Mouse (Mus musculus) E14TG2a.4 (cell line): ENCODE results near the gene Mical1.

Experiments used
- H3K27me3 ChIP-seq: 2 replicates; pipeline ENCODE4 v1.6.1; 2014; ENCODE audit warnings: low read length, control low read depth; ENCODE audit not compliant: insufficient read depth
- H3K36me3 ChIP-seq: 2 replicates; pipeline ENCODE4 v1.6.1; 2014; ENCODE audit warnings: low read length, control low read depth; ENCODE audit not compliant: insufficient read depth
- H3K4me1 ChIP-seq: replicated peaks from 2 replicates; pipeline ENCODE4 v1.6.1; 2014; ENCODE audit warnings: low read depth, low read length, control low read depth
- H3K4me3 ChIP-seq: replicated peaks from 2 replicates; pipeline ENCODE4 v1.5.1; 2014; ENCODE audit warnings: mild to moderate bottlenecking, low read length
- H3K9me3 ChIP-seq: 2 replicates; pipeline ENCODE4 v1.6.1; 2014; ENCODE audit warnings: low read length, control low read depth
- CTCF ChIP-seq: conservative IDR thresholded peaks from 2 replicates; pipeline ENCODE4 v1.5.1; 2014; ENCODE audit warnings: low read length
- NANOG ChIP-seq: IDR thresholded peaks from 2 replicates; pipeline ENCODE4 v1.6.1; 2014; ENCODE audit warnings: borderline replicate concordance, low read length, mixed read lengths
- POU5F1 ChIP-seq: IDR thresholded peaks from 2 replicates; pipeline ENCODE4 v1.6.1; 2014; ENCODE audit warnings: low read length, borderline replicate concordance

Mical1 gene

DNA sequence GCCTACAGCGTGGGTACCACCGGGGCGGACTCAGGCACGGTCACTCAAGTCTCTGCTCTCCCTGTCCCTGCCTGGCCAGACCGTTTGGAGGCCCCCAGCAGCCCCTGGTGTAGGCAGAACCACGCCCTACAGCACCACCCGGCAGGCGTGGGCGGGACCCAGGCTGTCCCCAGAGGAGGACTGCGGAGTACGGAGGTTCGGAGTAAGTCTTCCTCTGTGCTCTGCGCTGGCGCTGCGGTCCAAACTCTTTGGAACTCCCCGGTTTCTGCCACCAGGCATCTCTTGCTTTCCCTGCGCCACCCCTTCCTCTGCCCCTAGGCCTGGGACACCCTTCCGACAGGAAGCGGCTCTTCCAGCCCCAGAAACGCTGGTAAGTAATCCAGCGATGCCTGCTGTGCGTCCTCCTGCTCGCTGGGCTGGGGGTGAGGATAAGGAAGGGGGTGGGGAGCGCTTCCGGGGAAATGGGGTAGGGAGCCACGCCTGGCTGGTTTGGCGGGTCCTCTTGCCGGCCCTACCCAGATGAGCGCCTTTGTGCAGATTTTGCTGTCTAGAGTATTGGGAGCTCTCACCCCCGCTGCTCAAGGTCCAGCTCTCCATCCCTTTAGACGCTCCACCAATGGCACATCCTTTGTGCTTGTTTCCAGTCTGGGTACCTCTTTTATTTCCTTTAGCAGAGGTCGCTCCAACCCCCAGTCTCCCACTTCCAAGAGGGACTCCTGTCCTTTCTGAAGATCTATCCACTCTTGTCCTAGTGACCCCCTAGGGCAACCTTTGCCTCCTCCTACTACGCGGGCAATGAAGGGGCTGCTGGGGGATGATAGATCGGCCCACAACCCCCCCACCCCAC lies at the start of gene Mical1:
Gene Mical1, plus strand, starts transcription at position 144 of the 847 bp plus-strand sequence.
- Histone ChIP-seq H3K4me1 (peaks cover 93% of the 10 kb centered on the region), H3K4me3 (peak within 1 kb of the TSS; percentile 87), H3K9me3 (no peaks in the 10 kb centered on the region), H3K27me3 (no peaks in the 10 kb centered on the region), H3K36me3 (peaks cover 31% of the 10 kb centered on the region)
- TF ChIP-seq CTCF, result no peak

DNA sequence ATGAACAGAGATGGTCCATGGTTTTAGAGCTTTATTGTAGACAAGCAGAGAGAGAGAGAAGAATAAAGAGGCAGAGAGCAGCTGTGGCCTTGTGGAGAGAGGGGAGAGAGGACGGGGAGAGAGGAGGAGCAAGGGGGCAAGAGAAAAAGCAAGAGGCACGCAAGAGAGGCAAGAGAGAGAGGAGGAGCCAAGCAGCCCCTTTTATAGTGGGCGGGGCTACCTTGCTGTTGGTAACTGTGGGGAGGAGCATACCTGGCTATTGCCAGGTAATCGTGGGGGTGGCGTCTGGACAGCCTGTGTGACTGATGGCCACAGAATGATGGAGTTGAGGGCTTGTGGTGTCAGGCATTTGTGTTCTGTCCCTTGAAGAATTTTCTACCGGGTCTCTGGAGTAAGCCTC lies 49.7 kb upstream of the Mical1 start:
- H3K27me3 ChIP-seq, result no peaks in the 10 kb centered on the region
- peak overlapping the region; percentile 72 for H3K4me3 ChIP-seq
- TF ChIP-seq CTCF (no peak), NANOG (no peak), POU5F1 (no peak)
- H3K4me1 ChIP-seq, result peaks cover 19% of the 10 kb centered on the region
- H3K9me3 ChIP-seq, result no peaks in the 10 kb centered on the region
- H3K36me3 ChIP-seq, result no peaks in the 10 kb centered on the region

DNA sequence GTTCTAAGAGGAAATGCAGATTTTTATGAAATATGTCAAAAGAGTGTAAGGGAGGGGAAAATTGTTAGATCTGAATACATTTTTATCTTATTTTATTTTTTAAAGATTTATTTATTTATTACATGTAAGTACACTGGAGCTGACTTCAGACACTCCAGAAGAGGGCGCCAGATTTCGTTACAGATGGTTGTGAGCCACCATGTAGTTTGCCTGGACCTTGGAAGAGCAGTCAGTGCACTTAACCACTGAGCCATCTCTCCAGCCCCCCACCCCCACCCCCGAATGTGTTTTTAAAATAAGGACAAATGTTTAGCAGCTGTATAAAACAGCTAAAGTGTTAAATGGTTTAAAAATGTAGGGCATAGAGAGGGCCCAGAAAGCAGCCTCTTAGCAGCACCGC lies 41.5 kb upstream of the Mical1 start:
- TF ChIP-seq POU5F1 (no peak), CTCF (peak; percentile 52)
- H3K9me3 ChIP-seq, result no peaks in the 10 kb centered on the region
- H3K27me3 ChIP-seq, result no peaks in the 10 kb centered on the region
- no peaks in the 10 kb centered on the region for H3K36me3 ChIP-seq
- H3K4me1 ChIP-seq, result peaks cover 42% of the 10 kb centered on the region
- peak overlapping the region; percentile 26; the same call in 1 of the 2 replicates for H3K4me3 ChIP-seq

DNA sequence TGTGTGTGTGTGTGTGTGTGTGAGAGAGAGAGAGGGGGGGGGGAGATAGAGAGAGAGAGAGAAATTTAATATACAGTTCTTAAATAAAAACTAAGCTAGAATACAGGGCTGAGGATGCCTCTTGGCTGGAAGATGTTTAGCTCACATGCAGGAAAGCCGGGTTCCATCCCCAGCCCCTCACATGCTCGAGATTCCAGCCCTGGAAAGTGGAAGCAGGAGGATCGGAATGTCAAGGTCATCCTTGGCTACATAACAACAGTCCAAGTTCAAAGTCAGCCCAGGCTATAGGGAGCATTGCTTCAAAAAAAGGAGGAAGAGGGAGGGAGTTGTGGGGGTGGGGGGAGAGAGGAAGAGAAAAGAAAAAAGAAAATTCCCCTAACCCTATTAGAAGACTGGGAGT lies 41.0 kb upstream of the Mical1 start:
- Histone ChIP-seq H3K4me3 (peak overlapping the region; percentile 26; the same call in 1 of the 2 replicates), H3K36me3 (no peaks in the 10 kb centered on the region), H3K27me3 (no peaks in the 10 kb centered on the region), H3K4me1 (peaks cover 42% of the 10 kb centered on the region), H3K9me3 (no peaks in the 10 kb centered on the region)
- TF ChIP-seq POU5F1, result no peak
- no peak; the same call in 1 of the 2 replicates for TF ChIP-seq NANOG
- no peak for TF ChIP-seq CTCF

DNA sequence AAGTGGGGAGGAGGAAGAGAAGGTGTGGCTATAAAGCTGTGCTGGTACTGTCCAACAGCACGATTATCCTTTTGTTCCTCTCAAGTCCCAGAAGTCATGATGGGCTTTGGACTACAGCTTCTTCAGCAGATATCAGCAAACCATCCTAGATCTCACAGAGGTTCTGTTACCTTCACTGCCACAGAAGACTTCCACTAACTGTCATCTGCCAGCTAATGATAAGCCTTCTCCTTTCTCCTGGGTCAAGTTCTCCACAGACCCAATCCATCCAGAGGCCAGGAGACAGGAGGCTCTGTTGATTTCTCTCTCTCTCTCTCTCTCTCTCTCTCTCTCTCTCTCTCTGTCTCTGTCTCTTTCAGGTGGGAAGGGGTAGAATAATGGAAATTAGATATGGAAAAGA lies 27.9 kb upstream of the Mical1 start:
- H3K4me3 ChIP-seq, result no peak overlapping the region
- H3K9me3 ChIP-seq, result no peaks in the 10 kb centered on the region
- H3K27me3 ChIP-seq, result no peaks in the 10 kb centered on the region
- H3K36me3 ChIP-seq, result peaks cover 22% of the 10 kb centered on the region
- H3K4me1 ChIP-seq, result peaks cover 43% of the 10 kb centered on the region
- TF ChIP-seq CTCF, result no peak
- no peak for TF ChIP-seq POU5F1
- TF ChIP-seq NANOG, result no peak

DNA sequence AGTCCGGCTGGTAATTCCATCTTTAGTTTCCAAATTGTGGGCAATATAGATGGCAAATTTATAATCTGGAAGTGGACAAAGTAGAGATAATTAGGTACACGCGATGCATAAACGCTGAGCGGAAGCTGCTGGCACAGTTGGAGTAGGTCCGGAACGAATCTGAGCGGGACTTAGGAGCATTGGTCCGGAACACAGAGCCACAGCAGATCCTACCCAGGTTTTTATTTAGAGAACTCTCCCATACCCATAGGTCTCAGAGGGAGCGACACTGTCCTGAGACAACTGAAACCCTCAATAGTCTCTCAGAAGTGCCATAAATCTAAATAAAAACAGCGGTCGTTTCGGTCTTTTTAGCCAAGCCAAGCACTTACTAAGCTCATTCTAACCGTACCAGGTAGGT lies 26.4 kb upstream of the Mical1 start:
- H3K36me3 ChIP-seq, result peaks cover 36% of the 10 kb centered on the region
- no peaks in the 10 kb centered on the region for H3K9me3 ChIP-seq
- peak overlapping the region; percentile 98 for H3K4me3 ChIP-seq
- peaks cover 57% of the 10 kb centered on the region for H3K4me1 ChIP-seq
- no peak for TF ChIP-seq POU5F1
- no peak for TF ChIP-seq NANOG
- no peak for TF ChIP-seq CTCF
- H3K27me3 ChIP-seq, result no peaks in the 10 kb centered on the region

DNA sequence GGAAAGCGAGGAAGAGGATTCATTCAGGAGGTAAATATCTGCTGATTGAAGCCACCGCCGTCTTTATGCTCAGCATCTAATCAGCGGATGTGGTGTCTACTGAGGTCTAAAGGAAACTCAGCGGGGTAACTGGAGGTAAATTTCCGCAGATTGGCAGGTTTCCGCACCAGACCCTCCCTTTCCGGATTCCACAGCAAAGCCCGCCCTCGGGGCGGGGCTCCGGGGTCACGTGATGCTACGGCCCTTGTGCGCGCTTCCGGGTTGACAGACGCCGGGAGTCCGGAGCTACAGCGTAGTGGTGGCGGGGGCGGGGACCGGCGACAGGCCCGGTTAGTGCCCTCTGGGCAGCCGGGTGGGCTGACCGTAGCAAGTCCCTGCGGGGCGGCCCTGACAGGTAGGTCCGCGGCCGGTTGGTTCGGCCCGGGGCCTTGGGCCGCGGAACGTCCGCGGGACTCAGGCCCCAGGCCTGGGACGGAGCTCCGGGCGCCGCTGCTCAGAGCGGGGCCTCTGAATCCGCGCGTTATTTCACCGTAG lies 25.9 kb upstream of the Mical1 start, which contains the start of gene Zbtb24:
Gene Zbtb24, plus strand, starts transcription at position 247 of the 534 bp plus-strand sequence.
- H3K36me3 ChIP-seq, result peaks cover 41% of the 10 kb centered on the region
- H3K27me3 ChIP-seq, result no peaks in the 10 kb centered on the region
- TF ChIP-seq POU5F1, result no peak
- no peak for TF ChIP-seq NANOG
- TF ChIP-seq CTCF, result no peak
- H3K4me3 ChIP-seq, result peak within 1 kb of the TSS; percentile 98
- no peaks in the 10 kb centered on the region for H3K9me3 ChIP-seq
- peaks cover 62% of the 10 kb centered on the region for H3K4me1 ChIP-seq

DNA sequence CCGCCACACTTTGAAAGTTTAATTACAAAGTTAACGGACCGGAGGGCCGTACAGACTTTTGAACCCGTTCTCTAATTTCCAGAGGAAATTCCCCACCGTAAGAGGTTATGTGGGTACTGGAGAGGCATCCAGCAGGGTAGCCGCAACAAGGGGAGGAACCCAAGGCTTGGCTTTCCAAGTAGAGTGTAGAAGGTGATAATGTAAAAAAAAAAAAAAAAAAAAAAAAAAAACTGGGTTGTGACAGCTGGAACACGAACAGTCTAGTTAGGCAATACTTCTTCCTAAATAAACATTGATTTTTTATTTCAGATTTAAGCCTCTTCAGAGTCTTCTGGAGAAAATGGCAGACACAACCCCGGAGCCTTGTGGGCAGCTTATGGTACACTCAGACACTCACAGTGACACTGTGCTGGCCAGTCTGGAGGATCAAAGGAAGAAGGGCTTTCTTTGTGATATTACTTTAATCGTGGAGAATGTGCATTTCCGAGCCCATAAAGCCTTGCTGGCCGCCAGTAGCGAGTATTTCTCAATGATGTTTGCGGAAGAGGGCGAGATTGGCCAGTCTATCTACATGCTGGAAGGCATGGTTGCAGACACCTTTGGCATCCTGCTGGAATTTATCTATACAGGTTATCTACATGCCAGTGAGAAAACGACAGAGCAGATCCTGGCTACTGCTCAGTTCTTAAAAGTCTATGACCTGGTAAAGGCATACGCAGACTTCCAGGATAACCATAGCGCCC lies 25.2 kb upstream of the Mical1 start:
- Histone ChIP-seq H3K36me3 (peaks cover 49% of the 10 kb centered on the region), H3K4me1 (peaks cover 65% of the 10 kb centered on the region), H3K9me3 (no peaks in the 10 kb centered on the region), H3K4me3 (peak overlapping the region; percentile 98), H3K27me3 (no peaks in the 10 kb centered on the region)
- no peak for TF ChIP-seq NANOG
- no peak for TF ChIP-seq POU5F1
- no peak for TF ChIP-seq CTCF
